Mouse (Mus musculus) ES-E14 (cell line): Measurements from ENCODE around the gene Sel1l.

ENCODE experiments used
- HCFC1 ChIP-seq: IDR thresholded peaks from 2 replicates; pipeline ENCODE4 v1.6.1; 2012; ENCODE audit warnings: low read length, inconsistent platforms, borderline replicate concordance; ENCODE audit not compliant: insufficient read depth
- MAFK ChIP-seq: IDR thresholded peaks from 2 replicates; pipeline ENCODE4 v1.6.1; 2014; ENCODE audit warnings: mild to moderate bottlenecking, low read depth, low read length, inconsistent platforms; ENCODE audit not compliant: insufficient read depth
- ZNF384 ChIP-seq: IDR thresholded peaks from 2 replicates; pipeline ENCODE4 v1.6.1; 2012; ENCODE audit warnings: low read depth, low read length, inconsistent platforms

GRCm38 (mm10) chr12:91849045-91849467, at the start of gene Sel1l:
- TF ChIP-seq MAFK (peak; percentile 5; the same call in 1 of the 2 replicates), ZNF384 (no peak), HCFC1 (peak; percentile 93)
